Mouse (Mus musculus) myocyte (in vitro differentiated cells): Measurements from ENCODE around the gene Ak5. TPM values are rescaled to one million over a fixed set of nuclear protein-coding genes. Genes with fewer than 3 reads are reported as not detected.

Experiments
- H3K27me3 ChIP-seq: one replicate; pipeline ENCODE4 v1.6.1; 2011; ENCODE audit not compliant: control insufficient read depth, insufficient read depth, insufficient read length
- H3K36me3 ChIP-seq: one replicate; pipeline ENCODE4 v1.6.1; 2011; ENCODE audit not compliant: control insufficient read depth, insufficient read depth
- H3K4me2 ChIP-seq: one replicate; pipeline ENCODE4 v1.6.1; 2011; ENCODE audit warnings: low read depth, control low read depth
- H3K4me3 ChIP-seq: one replicate; pipeline ENCODE4 v1.5.1; 2011; ENCODE audit warnings: mild to moderate bottlenecking, control low read depth, moderate library complexity
- H3K79me2 ChIP-seq: one replicate; pipeline ENCODE4 v1.6.1; 2011; ENCODE audit not compliant: control insufficient read depth, insufficient read depth
- H3ac ChIP-seq: one replicate; pipeline ENCODE4 v1.6.1; 2011; ENCODE audit not compliant: control insufficient read depth, insufficient read length
- CEBPB ChIP-seq: IDR thresholded peaks from 2 replicates; pipeline ENCODE4 v1.6.1; 2011; ENCODE audit warnings: mild to moderate bottlenecking, moderate library complexity; ENCODE audit not compliant: poor library complexity, insufficient read depth, severe bottlenecking
- E2F4 ChIP-seq: IDR thresholded peaks from one replicate; pipeline ENCODE4 v1.6.1; 2011; ENCODE audit warnings: mild to moderate bottlenecking, control low read depth, moderate library complexity; ENCODE audit not compliant: insufficient read depth
- MAX ChIP-seq: IDR thresholded peaks from one replicate; pipeline ENCODE4 v1.6.1; 2011; ENCODE audit warnings: low read depth, mild to moderate bottlenecking, control low read depth
- MYOD1 ChIP-seq, 3 experiments: IDR thresholded peaks; one replicate each; pipeline ENCODE4 v1.6.1; 2011; ENCODE audit warnings: control low read depth in 2 of 3, low read depth in 2 of 3, mild to moderate bottlenecking in 2 of 3, moderate library complexity in 1 of 3; ENCODE audit not compliant: insufficient read length in 2 of 3, control insufficient read depth in 1 of 3
- MYOG ChIP-seq, 3 experiments: IDR thresholded peaks; one replicate each; pipeline ENCODE4 v1.6.1; 2011; ENCODE audit warnings: control low read depth in 2 of 3, low read depth in 2 of 3, mild to moderate bottlenecking in 2 of 3; ENCODE audit not compliant: insufficient read length in 2 of 3, control insufficient read depth in 1 of 3, insufficient read depth in 1 of 3
- POLR2A ChIP-seq: IDR thresholded peaks from one replicate; pipeline ENCODE4 v1.6.1; 2011; ENCODE audit warnings: low read depth, mild to moderate bottlenecking, control low read depth, moderate library complexity; ENCODE audit not compliant: insufficient read length
- POLR2AphosphoS2 ChIP-seq: IDR thresholded peaks from one replicate; pipeline ENCODE4 v1.6.1; 2011; ENCODE audit warnings: low read depth, control low read depth; ENCODE audit not compliant: insufficient read length
- REST ChIP-seq: IDR thresholded peaks from one replicate; pipeline ENCODE4 v1.6.1; 2011; ENCODE audit warnings: mild to moderate bottlenecking, control low read depth, moderate library complexity; ENCODE audit not compliant: insufficient read depth, insufficient read length
- SRF ChIP-seq: IDR thresholded peaks from one replicate; pipeline ENCODE4 v1.6.1; 2011; ENCODE audit warnings: low read depth; ENCODE audit not compliant: control insufficient read depth, insufficient read length
- TCF12 ChIP-seq: IDR thresholded peaks from one replicate; pipeline ENCODE4 v1.6.1; 2011; ENCODE audit warnings: mild to moderate bottlenecking, control low read depth; ENCODE audit not compliant: poor library complexity, insufficient read depth, severe bottlenecking
- TCF3 ChIP-seq: IDR thresholded peaks from one replicate; pipeline ENCODE4 v1.6.1; 2011; ENCODE audit warnings: low read depth, control low read depth; ENCODE audit not compliant: insufficient read length
- USF1 ChIP-seq: IDR thresholded peaks from one replicate; pipeline ENCODE4 v1.6.1; 2011; ENCODE audit warnings: low read depth, mild to moderate bottlenecking, control low read depth, moderate library complexity
- polyA plus RNA-seq: library from polyadenylated mRNA; unstranded; fragments of >200 nt; fragmentation: generic; extraction: Trizol; gene quantifications from one replicate; pipeline ENCODE4 v1.2.1, GENCODE M21; 2012; ENCODE audit warnings: missing spikeins

Gene Ak5
- polyA plus RNA-seq, 1 experiment, result 2.2 TPM

DNA sequence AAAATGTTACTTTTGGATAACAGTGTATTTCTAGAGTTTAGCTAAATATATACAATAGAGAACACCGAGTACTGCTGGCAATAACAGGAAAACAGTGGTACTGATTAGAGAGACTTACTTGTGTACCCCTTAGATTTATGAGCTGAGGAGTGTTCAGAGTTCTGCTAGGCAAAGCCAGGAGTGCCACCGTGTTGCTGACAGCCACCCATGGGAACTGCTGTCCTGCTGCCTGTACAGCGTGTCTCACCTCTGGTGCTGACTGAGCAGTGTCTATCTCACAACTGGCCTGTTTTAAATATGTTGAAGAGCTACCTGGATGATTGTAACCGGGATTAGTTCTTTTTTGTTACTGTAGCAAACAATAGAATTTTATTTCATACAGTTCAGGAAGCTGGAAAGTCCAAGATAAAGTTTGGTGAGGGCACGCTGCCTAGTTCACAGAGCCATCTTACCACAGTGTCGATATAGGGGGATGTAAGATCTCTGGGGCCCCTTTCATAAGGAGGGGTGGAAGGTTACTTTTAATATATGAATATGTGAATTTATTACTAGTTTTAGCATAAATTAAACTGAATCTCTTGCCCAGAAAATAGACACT, 103.5 kb downstream of the Ak5 start:
- TF ChIP-seq USF1 (no peak), TCF12 (no peak), REST (no peak), MAX (no peak), E2F4 (no peak), POLR2AphosphoS2 (no peak), TCF3 (no peak), CEBPB (no peak), MYOD1 (IDR thresholded peaks at IDR 0.05; ENCODE audit: control insufficient read depth in 1 of 3, insufficient read length in 2 of 3, low read depth in 2 of 3) (no peak), MYOG (IDR thresholded peaks at IDR 0.05; ENCODE audit: control insufficient read depth in 1 of 3, insufficient read depth in 1 of 3, insufficient read length in 2 of 3, low read depth in 2 of 3) (no peak), POLR2A (no peak), SRF (no peak)
- H3K4me3 ChIP-seq, result no peak overlapping the region
- no peak overlapping the region for H3ac ChIP-seq
- no peaks in the 10 kb centered on the region for H3K36me3 ChIP-seq
- H3K4me2 ChIP-seq, result no peak overlapping the region
- no peaks in the 10 kb centered on the region for H3K79me2 ChIP-seq
- no peaks in the 10 kb centered on the region for H3K27me3 ChIP-seq

DNA sequence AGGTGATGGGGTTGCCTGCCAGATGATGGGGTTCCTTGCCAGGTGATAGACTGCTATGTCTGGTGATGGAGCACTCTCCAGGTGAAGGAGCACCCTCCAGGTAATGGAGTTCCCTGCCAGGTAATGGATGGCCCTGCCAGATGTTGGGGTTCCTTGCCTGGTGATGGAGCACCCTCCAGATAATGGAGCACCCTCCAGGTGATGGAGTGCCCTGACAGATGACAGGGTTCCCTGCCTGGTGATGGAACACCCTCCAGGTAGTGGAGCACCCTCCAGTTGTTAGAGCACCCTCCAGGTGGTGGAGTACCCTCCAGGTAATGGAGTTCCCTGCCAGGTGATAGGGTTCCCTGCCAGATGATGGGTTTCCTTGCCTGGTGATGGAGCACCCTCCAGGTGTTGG, 104.3 kb downstream of the Ak5 start:
- Histone ChIP-seq H3K4me2 (no peak overlapping the region), H3K79me2 (no peaks in the 10 kb centered on the region), H3K36me3 (no peaks in the 10 kb centered on the region), H3K27me3 (no peaks in the 10 kb centered on the region), H3K4me3 (no peak overlapping the region), H3ac (no peak overlapping the region)
- no peak for TF ChIP-seq POLR2AphosphoS2

DNA sequence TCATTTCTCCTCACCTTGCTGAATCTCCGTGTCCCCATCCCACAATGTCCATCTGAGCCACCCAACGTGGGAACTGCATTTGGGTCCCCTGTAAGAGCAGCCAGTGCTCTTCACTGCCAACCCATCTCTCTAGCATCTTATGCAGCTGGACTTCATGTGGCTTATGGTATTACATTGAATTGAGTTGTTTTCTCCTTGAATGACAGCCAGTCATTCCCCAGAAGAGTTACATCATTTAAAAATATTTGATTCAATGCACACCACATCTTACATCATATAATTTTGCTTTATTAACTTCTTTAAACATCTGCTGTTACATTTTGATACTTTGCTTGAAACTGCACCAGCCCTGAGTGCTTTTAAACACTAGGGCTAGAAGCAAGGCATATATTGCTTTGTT, 106.5 kb downstream of the Ak5 start:
- no peak for TF ChIP-seq MAX
- no peak for TF ChIP-seq E2F4
- peak; percentile 55; the same call in 1 of the 2 replicates for TF ChIP-seq CEBPB
- Histone ChIP-seq H3K4me2 (no peak overlapping the region), H3ac (no peak overlapping the region), H3K36me3 (no peaks in the 10 kb centered on the region), H3K4me3 (no peak overlapping the region), H3K79me2 (no peaks in the 10 kb centered on the region), H3K27me3 (no peaks in the 10 kb centered on the region)

DNA sequence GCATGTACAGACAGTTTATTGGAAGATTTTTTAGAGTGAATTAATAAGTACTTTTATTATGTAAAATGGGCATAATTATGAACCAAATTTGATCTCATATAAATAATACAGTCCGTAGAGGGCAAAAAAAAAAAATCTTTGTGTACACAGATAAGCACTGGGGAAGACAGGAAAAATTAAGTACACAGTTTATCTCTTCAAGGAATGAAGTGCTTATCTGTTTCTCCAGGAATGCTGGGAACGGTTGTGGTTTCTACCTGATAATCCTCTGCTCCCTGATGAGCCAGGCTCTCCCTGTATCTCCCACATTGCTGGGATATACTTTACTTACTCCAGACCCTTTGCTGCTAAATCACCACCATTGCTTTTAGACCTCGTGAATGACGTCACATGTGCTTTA, 108.9 kb downstream of the Ak5 start:
- no peak overlapping the region for H3K4me3 ChIP-seq
- no peak overlapping the region for H3K4me2 ChIP-seq
- no peak overlapping the region for H3ac ChIP-seq
- H3K27me3 ChIP-seq, result no peaks in the 10 kb centered on the region
- no peaks in the 10 kb centered on the region for H3K36me3 ChIP-seq
- H3K79me2 ChIP-seq, result no peaks in the 10 kb centered on the region
- TF ChIP-seq POLR2A, result no peak
- TF ChIP-seq E2F4, result no peak
- no peak for TF ChIP-seq REST
- no peak for TF ChIP-seq USF1
- no peak for TF ChIP-seq TCF3
- TF ChIP-seq MYOD1 (IDR thresholded peaks at IDR 0.05; ENCODE audit: control insufficient read depth in 1 of 3, insufficient read length in 2 of 3, low read depth in 2 of 3), result no peak
- TF ChIP-seq MYOG (IDR thresholded peaks at IDR 0.05; ENCODE audit: control insufficient read depth in 1 of 3, insufficient read depth in 1 of 3, insufficient read length in 2 of 3, low read depth in 2 of 3), result no peak
- no peak for TF ChIP-seq CEBPB
- TF ChIP-seq SRF, result no peak
- no peak for TF ChIP-seq TCF12
- no peak for TF ChIP-seq MAX
- TF ChIP-seq POLR2AphosphoS2, result no peak

DNA sequence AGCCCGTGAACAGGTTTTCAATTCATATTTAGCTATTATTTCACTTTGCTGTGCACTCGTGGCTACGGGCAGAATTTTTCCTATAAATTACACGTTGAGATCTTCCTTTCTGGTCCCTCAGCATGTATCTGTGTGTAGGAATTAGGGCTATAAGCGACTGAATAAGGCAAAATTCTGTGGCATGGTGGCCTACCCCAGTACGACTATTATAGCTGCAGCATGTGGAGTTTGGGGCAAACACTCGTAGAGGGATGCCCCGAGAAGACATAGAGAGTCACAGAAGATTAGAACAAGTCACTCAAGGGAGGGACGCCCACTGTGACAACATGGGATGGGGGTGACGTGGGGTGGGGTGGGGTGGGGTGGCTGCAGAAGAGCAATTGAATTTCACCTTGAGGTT, 110.1 kb downstream of the Ak5 start:
- Histone ChIP-seq H3K4me3 (no peak overlapping the region), H3K36me3 (no peaks in the 10 kb centered on the region), H3ac (no peak overlapping the region), H3K4me2 (no peak overlapping the region), H3K79me2 (no peaks in the 10 kb centered on the region), H3K27me3 (no peaks in the 10 kb centered on the region)
- TF ChIP-seq POLR2AphosphoS2 (no peak), E2F4 (no peak), CEBPB (no peak), SRF (no peak), REST (no peak), MAX (no peak), TCF12 (no peak), TCF3 (no peak), MYOG (IDR thresholded peaks at IDR 0.05; ENCODE audit: control insufficient read depth in 1 of 3, insufficient read depth in 1 of 3, insufficient read length in 2 of 3, low read depth in 2 of 3) (no peak), USF1 (no peak), POLR2A (no peak), MYOD1 (IDR thresholded peaks at IDR 0.05; ENCODE audit: control insufficient read depth in 1 of 3, insufficient read length in 2 of 3, low read depth in 2 of 3) (no peak)
